Mouse (Mus musculus) adrenal gland, postnatal 10 days (tissue): ENCODE data around the gene Gm4767. TPM values are rescaled to one million over a fixed set of nuclear protein-coding genes. Genes with fewer than 3 reads are reported as not detected.
"Not testable (repeated sequence)": the region's sequence is repeated elsewhere in the genome, so short reads cannot be mapped to it uniquely, and the experiment has no call there.

Experiments used
- DNase-seq: peaks from one replicate; pipeline ENCODE4 v3.0.0; 2021; ENCODE audit warnings: mixed read lengths
- long read RNA-seq, 2 experiments: library from polyadenylated mRNA; stranded (forward); transcript quantifications; one replicate each; pipeline ENCODE4 v2.0.0; 2021
- total RNA-seq, 2 experiments: library from RNA; stranded (reverse); gene quantifications; 2 replicates each; pipeline ENCODE4 v1.2.3; 2021

Gm4767 gene
- 1 to 10 TPM; 1.7 to 3.2 TPM for total RNA-seq
- long read RNA-seq, experiment 1, full-length matches to known transcripts = 2 of 3 reads
- long read RNA-seq, experiment 1, partial matches to known transcripts = 0 of 3 reads
- long read RNA-seq, experiment 1, other reads (novel, unspliced or antisense) = 1 of 3 reads
- long read RNA-seq, experiment 2 = 0 reads

DNA sequence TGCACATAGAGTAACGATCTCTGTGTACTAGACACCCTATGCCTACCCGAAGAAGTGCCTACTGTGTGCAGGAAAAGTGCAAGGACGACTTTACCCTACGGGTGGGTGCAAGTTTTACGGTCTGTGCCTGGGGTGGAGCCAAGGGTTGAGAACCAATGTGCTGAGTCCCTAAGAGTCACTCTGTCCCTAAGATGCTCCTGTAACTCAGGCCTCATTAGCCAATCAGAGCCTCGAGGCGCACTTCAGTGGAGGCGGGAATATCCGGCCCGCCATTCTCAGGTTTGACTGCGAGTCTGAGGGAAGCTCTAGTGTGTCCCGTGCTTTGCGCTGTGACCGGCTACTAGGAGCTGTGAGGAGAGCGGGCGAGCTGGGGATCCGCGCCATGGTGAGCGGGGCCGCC lies at the start of gene Gm4767:
Gene Gm4767, plus strand, starts transcription at position 288 of the 400 bp plus-strand sequence.
- peak; percentile 13 for DNase-seq

GRCm38 (mm10) chr10:81770506-81771403 lies 41.2 kb upstream of the Gm4767 start, which contains the start of gene Gm3055:
TSS of gene Gm3055 (minus strand) at chr10:81771161.
- DNase-seq = not testable (repeated sequence)

GRCm38 (mm10) chr10:81771404-81771777 lies 40.6 kb upstream of the Gm4767 start:
- DNase-seq = not testable (repeated sequence)

DNA sequence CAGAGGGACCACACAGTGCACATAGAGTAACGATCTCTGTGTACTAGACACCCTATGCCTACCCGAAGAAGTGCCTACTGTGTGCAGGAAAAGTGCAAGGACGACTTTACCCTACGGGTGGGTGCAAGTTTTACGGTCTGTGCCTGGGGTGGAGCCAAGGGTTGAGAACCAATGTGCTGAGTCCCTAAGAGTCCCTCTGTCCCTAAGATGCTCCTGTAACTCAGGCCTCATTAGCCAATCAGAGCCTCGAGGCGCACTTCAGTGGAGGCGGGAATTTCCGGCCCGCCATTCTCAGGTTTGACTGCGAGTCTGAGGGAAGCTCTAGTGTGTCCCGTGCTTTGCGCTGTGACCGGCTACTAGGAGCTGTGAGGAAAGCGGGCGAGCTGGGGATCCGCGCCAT lies 34.2 kb downstream of the Gm4767 start:
- not testable (repeated sequence) for DNase-seq

- not testable (repeated sequence) for DNase-seq
These were observed 51.7 kb downstream of the Gm4767 start, which contains the start of gene Gm32687 for GRCm38 (mm10) chr10:81863409-81864407. TSS of gene Gm32687 (plus strand) at chr10:81863934.

Other genes starting within 250 kb of the Gm4767 start
- 10 to 100 TPM; 10.9 to 18.1 TPM for gene Tle2, start 237.6 kb upstream of the Gm4767 start, total RNA-seq
- gene Tle6, start 211.1 kb upstream of the Gm4767 start, total RNA-seq = 10 to 100 TPM in 1 of 2 experiments, 1 to 10 TPM in 1; 8.7 to 10.8 TPM
- 1 to 10 TPM; 1.1 to 1.8 TPM for gene BC025920, start 205.9 kb upstream of the Gm4767 start, total RNA-seq
- 10 to 100 TPM; 17.3 to 24.7 TPM for gene Sirt6, start 184.4 kb upstream of the Gm4767 start, total RNA-seq
- 10 to 100 TPM; 15.2 to 26.7 TPM for gene Ankrd24, start 183.6 kb upstream of the Gm4767 start, total RNA-seq
- gene Gm10778, start 163.1 kb upstream of the Gm4767 start, total RNA-seq = 1 to 10 TPM; 2.8 to 3.2 TPM
- 1 to 10 TPM; 5.6 to 8.6 TPM for gene Zfp433, start 107.4 kb upstream of the Gm4767 start, total RNA-seq
- 1 to 10 TPM; 2.1 to 3.4 TPM for gene Gm3055, start 41.0 kb upstream of the Gm4767 start, total RNA-seq
- gene Gm32687, start 51.7 kb downstream of the Gm4767 start, total RNA-seq = 1 to 10 TPM; 1.7 to 2.9 TPM
- gene Zfp781, start 118.3 kb downstream of the Gm4767 start, total RNA-seq = 1 to 10 TPM; 1.1 to 2.1 TPM
- 10 to 100 TPM in 1 of 2 experiments, 1 to 10 TPM in 1; 5.6 to 10.1 TPM for gene Zfp873, start 235.9 kb downstream of the Gm4767 start, total RNA-seq